Mouse (Mus musculus): ENCODE data around the gene Dok3. TPM values are rescaled to one million over a fixed set of nuclear protein-coding genes. Genes with fewer than 3 reads are reported as not detected.
A peak's percentile ranks its signal among the peaks of the same experiment; 100 is the strongest.

Dok3 gene
- polyA plus RNA-seq, 1 experiment from 2014 or later = 1.8 TPM

DNA sequence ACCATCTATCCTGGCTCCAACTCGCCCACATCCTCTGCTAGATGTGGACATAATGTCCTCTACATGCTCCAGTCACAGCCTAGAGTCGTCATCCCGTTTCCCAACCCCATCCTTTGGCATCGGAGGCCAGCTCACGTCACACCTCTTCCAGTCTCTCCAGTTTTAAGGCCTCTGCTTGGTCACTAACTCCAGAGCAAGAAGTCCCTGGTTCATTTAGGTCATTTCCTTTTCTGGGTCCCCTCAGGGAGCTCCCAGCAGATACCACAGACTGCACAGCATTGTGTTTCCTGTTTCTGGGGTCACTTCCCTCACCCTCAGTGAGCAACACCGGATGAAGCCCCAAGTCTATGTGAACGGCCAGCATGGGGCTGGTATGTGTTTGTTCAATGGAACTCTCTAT, 50.1 kb downstream of the Dok3 start:
- no peaks in the 10 kb centered on the region for H3K27me3 ChIP-seq (ENCODE audit: insufficient read depth, low read length)
- H3K36me3 ChIP-seq (ENCODE audit: insufficient read depth, low read length) = peaks cover 44% of the 10 kb centered on the region
- no peak for TF ChIP-seq CTCF (IDR thresholded peaks at IDR 0.05; ENCODE audit: low read depth)
- H3K4me2 ChIP-seq (ENCODE audit: low read length) = no peak overlapping the region
- peak; percentile 40 for DNase-seq (ENCODE audit: low spot score)
- H3K27ac ChIP-seq = no peak overlapping the region
- no peak overlapping the region for H3K4me3 ChIP-seq (replicated peaks; ENCODE audit: low read depth, low read length)
- ATAC-seq (replicated peaks; ENCODE audit: low FRiP score, low read depth) = no peak
- H3K9ac ChIP-seq (ENCODE audit: low read depth, low read length) = no peak overlapping the region
- H3K4me1 ChIP-seq (replicated peaks; ENCODE audit: insufficient read depth, low read length) = 0 out of 2 replicates have a peak, but pooled peaks cover 9% of the 10 kb centered on the region
- WGBS = 70% methylated on average over 7 of the region's 7 CpGs
- H3K9me3 ChIP-seq (replicated peaks; ENCODE audit: low read length) = no peaks in the 10 kb centered on the region

DNA sequence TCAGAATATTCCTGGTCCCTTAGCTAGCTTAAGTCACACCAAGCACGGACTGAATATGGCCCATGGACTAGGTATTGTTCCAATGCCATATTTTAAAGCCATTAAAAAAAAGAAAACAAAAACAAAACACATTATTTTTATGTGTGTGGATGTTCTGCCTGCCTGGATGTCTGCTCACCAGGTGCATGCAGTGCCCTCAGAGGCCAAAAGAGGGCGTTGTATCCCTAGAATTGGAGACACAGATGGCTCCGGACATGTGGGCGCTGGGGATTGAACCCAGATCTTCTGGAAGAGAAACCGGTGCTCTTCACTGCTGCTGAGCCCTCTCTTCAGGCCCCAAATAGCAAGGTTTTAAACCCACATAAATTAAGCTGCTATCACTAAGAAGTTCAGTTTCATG, 51.1 kb downstream of the Dok3 start:
- H3K4me3 ChIP-seq (replicated peaks; ENCODE audit: low read depth, low read length) = no peak overlapping the region
- no peak overlapping the region for H3K4me2 ChIP-seq (ENCODE audit: low read length)
- H3K9me3 ChIP-seq (replicated peaks; ENCODE audit: low read length) = no peaks in the 10 kb centered on the region
- no peaks in the 10 kb centered on the region for H3K27me3 ChIP-seq (ENCODE audit: insufficient read depth, low read length)
- H3K27ac ChIP-seq = no peak overlapping the region
- ATAC-seq (replicated peaks; ENCODE audit: low FRiP score, low read depth) = no peak
- H3K9ac ChIP-seq (ENCODE audit: low read depth, low read length) = no peak overlapping the region
- no peak for DNase-seq (ENCODE audit: low spot score)
- H3K36me3 ChIP-seq (ENCODE audit: insufficient read depth, low read length) = peaks cover 44% of the 10 kb centered on the region
- peak; percentile 61 for TF ChIP-seq CTCF (IDR thresholded peaks at IDR 0.05; ENCODE audit: low read depth)
- WGBS = 53% methylated on average over 5 of the region's 5 CpGs
- 0 out of 2 replicates have a peak, but pooled peaks cover 8% of the 10 kb centered on the region for H3K4me1 ChIP-seq (replicated peaks; ENCODE audit: insufficient read depth, low read length)

DNA sequence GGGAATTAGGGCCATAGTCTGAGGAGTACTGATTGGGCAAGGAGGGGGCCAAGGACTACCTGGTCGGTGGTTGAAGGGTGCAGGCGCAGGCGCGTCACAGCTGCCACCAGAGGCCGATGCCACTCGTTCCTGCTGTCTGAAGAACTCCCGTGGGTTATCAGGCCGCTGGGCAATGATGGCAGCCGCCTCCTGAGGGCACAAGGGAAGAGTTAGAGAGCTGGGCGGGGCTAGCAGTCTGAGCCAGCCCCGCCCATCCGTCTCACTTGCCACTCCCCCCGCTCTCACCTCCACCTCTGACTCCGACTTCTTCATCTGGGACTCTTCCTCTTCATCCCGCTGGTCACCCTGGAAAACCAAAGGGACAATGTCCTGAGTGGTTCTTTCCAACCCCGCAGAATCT, 51.6 kb downstream of the Dok3 start:
- H3K27ac ChIP-seq = no peak overlapping the region
- H3K36me3 ChIP-seq (ENCODE audit: insufficient read depth, low read length) = peaks cover 44% of the 10 kb centered on the region
- ATAC-seq (replicated peaks; ENCODE audit: low FRiP score, low read depth) (no peak), DNase-seq (ENCODE audit: low spot score) (no peak)
- H3K9me3 ChIP-seq (replicated peaks; ENCODE audit: low read length) = no peaks in the 10 kb centered on the region
- no peak for TF ChIP-seq CTCF (IDR thresholded peaks at IDR 0.05; ENCODE audit: low read depth)
- no peak overlapping the region for H3K4me2 ChIP-seq (ENCODE audit: low read length)
- WGBS = 70% methylated on average over 16 of the region's 16 CpGs
- no peaks in the 10 kb centered on the region for H3K27me3 ChIP-seq (ENCODE audit: insufficient read depth, low read length)
- H3K4me3 ChIP-seq (replicated peaks; ENCODE audit: low read depth, low read length) = no peak overlapping the region
- H3K4me1 ChIP-seq (replicated peaks; ENCODE audit: insufficient read depth, low read length) = 0 out of 2 replicates have a peak, but pooled peaks cover 3% of the 10 kb centered on the region
- no peak overlapping the region for H3K9ac ChIP-seq (ENCODE audit: low read depth, low read length)

DNA sequence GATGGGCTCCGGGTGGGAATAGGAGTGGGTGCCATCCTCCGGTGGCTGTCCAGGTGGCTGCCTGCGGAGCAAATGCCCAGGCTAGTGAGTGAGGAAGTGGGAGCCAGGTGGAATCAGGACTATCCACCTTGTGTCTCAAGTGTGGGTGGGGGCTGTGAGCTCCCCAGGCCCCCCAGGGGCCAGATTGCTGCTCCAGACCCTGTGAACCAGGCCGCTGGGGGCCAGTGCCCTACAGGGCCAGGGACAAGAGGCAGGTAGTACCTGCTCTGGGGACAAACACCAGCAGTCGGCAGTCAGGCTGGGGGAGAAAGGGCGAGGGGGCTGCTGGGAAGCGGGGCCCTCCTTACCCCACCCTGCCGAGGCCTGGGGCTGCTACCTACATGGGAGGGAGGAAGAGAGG, 52.8 kb downstream of the Dok3 start:
- TF ChIP-seq CTCF (IDR thresholded peaks at IDR 0.05; ENCODE audit: low read depth) = no peak
- no peak overlapping the region for H3K4me2 ChIP-seq (ENCODE audit: low read length)
- H3K9me3 ChIP-seq (replicated peaks; ENCODE audit: low read length) = no peaks in the 10 kb centered on the region
- H3K27ac ChIP-seq = no peak overlapping the region
- DNase-seq (ENCODE audit: low spot score) (no peak), ATAC-seq (replicated peaks; ENCODE audit: low FRiP score, low read depth) (no peak)
- WGBS = 93% methylated on average over 8 of the region's 8 CpGs
- H3K36me3 ChIP-seq (ENCODE audit: insufficient read depth, low read length) = peaks cover 37% of the 10 kb centered on the region
- peaks cover under 1% of the 10 kb centered on the region; the same call in 1 of the 2 replicates for H3K4me1 ChIP-seq (replicated peaks; ENCODE audit: insufficient read depth, low read length)
- H3K4me3 ChIP-seq (replicated peaks; ENCODE audit: low read depth, low read length) = no peak overlapping the region
- no peaks in the 10 kb centered on the region for H3K27me3 ChIP-seq (ENCODE audit: insufficient read depth, low read length)
- no peak overlapping the region for H3K9ac ChIP-seq (ENCODE audit: low read depth, low read length)

DNA sequence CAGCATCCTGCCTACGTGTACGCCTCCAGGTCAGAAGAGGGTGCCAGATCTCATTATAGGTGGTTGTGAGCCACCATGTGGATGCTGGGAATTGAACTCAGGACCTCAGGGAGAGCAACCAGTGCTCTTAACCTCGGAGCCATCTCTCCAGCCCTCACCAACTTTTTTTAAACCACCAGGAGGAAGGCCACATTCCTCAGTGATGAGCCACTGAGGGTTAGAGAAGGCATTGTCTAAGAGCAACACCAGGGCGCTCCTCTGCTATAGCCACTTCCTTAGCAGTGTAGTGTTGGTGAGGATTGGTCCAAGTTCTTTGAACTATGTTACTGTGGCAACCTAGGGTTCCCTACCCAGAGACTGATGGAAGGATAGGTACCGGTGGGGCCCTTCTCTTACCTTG, 53.3 kb downstream of the Dok3 start:
- H3K27me3 ChIP-seq (ENCODE audit: insufficient read depth, low read length) = no peaks in the 10 kb centered on the region
- H3K9ac ChIP-seq (ENCODE audit: low read depth, low read length) = no peak overlapping the region
- H3K9me3 ChIP-seq (replicated peaks; ENCODE audit: low read length) = no peaks in the 10 kb centered on the region
- ATAC-seq (replicated peaks; ENCODE audit: low FRiP score, low read depth) (no peak), DNase-seq (ENCODE audit: low spot score) (no peak)
- H3K4me3 ChIP-seq (replicated peaks; ENCODE audit: low read depth, low read length) = no peak overlapping the region
- H3K4me1 ChIP-seq (replicated peaks; ENCODE audit: insufficient read depth, low read length) = peaks cover 5% of the 10 kb centered on the region; the same call in 1 of the 2 replicates
- H3K4me2 ChIP-seq (ENCODE audit: low read length) = no peak overlapping the region
- no peak overlapping the region for H3K27ac ChIP-seq
- H3K36me3 ChIP-seq (ENCODE audit: insufficient read depth, low read length) = peaks cover 33% of the 10 kb centered on the region
- WGBS = 93% methylated on average over 5 of the region's 5 CpGs
- no peak for TF ChIP-seq CTCF (IDR thresholded peaks at IDR 0.05; ENCODE audit: low read depth)

DNA sequence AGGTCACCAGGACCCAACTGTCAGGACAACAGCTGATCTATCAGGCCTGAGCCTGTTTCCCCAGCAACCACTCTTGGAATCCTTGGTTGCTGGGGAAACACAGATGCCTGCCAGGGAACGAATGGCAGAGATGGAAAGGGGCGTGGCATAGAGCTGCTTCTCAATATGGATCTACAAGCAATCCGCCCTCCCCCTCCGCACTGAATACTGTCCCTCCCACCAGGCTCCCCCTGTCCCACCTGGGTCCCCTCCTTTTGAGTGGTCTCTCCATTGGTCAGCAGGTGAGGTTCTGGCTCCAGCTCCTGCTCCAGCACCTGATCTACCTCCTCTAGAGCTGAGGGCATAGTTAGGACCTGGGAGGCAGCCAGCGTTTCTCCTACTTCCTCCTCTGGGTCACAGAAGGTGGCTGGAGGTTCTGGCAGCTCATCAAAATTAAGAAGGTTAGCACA, 54.5 kb downstream of the Dok3 start:
- Histone ChIP-seq H3K27me3 (ENCODE audit: insufficient read depth, low read length) (no peaks in the 10 kb centered on the region), H3K4me3 (replicated peaks; ENCODE audit: low read depth, low read length) (no peak overlapping the region), H3K4me2 (ENCODE audit: low read length) (no peak overlapping the region), H3K9me3 (replicated peaks; ENCODE audit: low read length) (no peaks in the 10 kb centered on the region), H3K36me3 (ENCODE audit: insufficient read depth, low read length) (peaks cover 26% of the 10 kb centered on the region), H3K27ac (no peak overlapping the region), H3K4me1 (replicated peaks; ENCODE audit: insufficient read depth, low read length) (peaks cover 6% of the 10 kb centered on the region; the same call in 1 of the 2 replicates), H3K9ac (ENCODE audit: low read depth, low read length) (no peak overlapping the region)
- TF ChIP-seq CTCF (IDR thresholded peaks at IDR 0.05; ENCODE audit: low read depth) = no peak
- ATAC-seq (replicated peaks; ENCODE audit: low FRiP score, low read depth) = no peak
- 81% methylated on average over 5 of the region's 5 CpGs for WGBS
- DNase-seq (ENCODE audit: low spot score) = no peak

DNA sequence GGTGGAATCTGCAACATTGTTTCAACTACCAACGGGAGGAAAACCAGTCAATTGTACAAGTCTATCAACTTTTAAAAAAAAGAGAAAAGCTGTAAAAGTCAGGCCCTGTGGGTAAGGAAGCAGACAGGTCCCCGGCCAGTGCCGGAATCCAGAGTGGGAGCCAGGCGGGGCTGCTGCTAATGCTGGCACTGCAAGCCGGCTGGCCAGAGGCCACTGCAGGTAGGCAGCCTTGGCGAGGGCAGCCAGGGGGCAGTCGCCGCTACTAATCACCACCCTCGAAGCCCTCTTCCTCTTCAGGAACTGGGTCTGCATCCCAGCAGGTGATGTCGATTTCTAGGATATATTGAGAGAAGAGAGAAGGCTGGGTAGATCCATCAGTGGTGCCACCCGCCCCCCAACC, 55.1 kb downstream of the Dok3 start:
- Histone ChIP-seq H3K9me3 (replicated peaks; ENCODE audit: low read length) (no peaks in the 10 kb centered on the region), H3K4me2 (ENCODE audit: low read length) (no peak overlapping the region), H3K4me1 (replicated peaks; ENCODE audit: insufficient read depth, low read length) (peaks cover 6% of the 10 kb centered on the region; the same call in 1 of the 2 replicates), H3K9ac (ENCODE audit: low read depth, low read length) (no peak overlapping the region), H3K36me3 (ENCODE audit: insufficient read depth, low read length) (peaks cover 20% of the 10 kb centered on the region), H3K27ac (no peak overlapping the region), H3K27me3 (ENCODE audit: insufficient read depth, low read length) (no peaks in the 10 kb centered on the region), H3K4me3 (replicated peaks; ENCODE audit: low read depth, low read length) (no peak overlapping the region)
- no peak for DNase-seq (ENCODE audit: low spot score)
- no peak for ATAC-seq (replicated peaks; ENCODE audit: low FRiP score, low read depth)
- 68% methylated on average over 11 of the region's 11 CpGs for WGBS
- TF ChIP-seq CTCF (IDR thresholded peaks at IDR 0.05; ENCODE audit: low read depth) = peak; percentile 39

Small RNA genes within 50 kb of the gene (microRNA-seq; reads per million reads assigned to microRNA genes)
- gene Mir6944 = 4.0 reads per million, percentile 12 among the genes with 10 or more reads in this experiment
- gene Mir6945 = not detected

Other genes with a start within 250 kb of the Dok3 start
- gene Prelid1, start 208.8 kb downstream of the Dok3 start, polyA plus RNA-seq (2015; fragmentation: Nextera tagmentation; extraction: Ambion mirVana) = 398 and 435 TPM in 2 replicates
- 84.8 and 93.1 TPM in 2 replicates for gene Rab24, start 207.3 kb downstream of the Dok3 start, polyA plus RNA-seq (2015; fragmentation: Nextera tagmentation; extraction: Ambion mirVana)
- 14.9 and 15.1 TPM in 2 replicates for gene Mxd3, start 199.5 kb downstream of the Dok3 start, polyA plus RNA-seq (2015; fragmentation: Nextera tagmentation; extraction: Ambion mirVana)
- 93.7 and 103 TPM in 2 replicates for gene Lman2, start 166.5 kb downstream of the Dok3 start, polyA plus RNA-seq (2015; fragmentation: Nextera tagmentation; extraction: Ambion mirVana)
- gene Rgs14, start 159.6 kb downstream of the Dok3 start, polyA plus RNA-seq (2015; fragmentation: Nextera tagmentation; extraction: Ambion mirVana) = 1.6 and 1.7 TPM in 2 replicates
- gene Slc34a1, start 131.1 kb downstream of the Dok3 start, polyA plus RNA-seq (2015; fragmentation: Nextera tagmentation; extraction: Ambion mirVana) = 344 and 465 TPM in 2 replicates
- not detected in 2 replicates for gene Pfn3, start 114.1 kb downstream of the Dok3 start, polyA plus RNA-seq (2015; fragmentation: Nextera tagmentation; extraction: Ambion mirVana)
- gene F12, start 102.5 kb downstream of the Dok3 start, polyA plus RNA-seq (2015; fragmentation: Nextera tagmentation; extraction: Ambion mirVana) = 0.05 and 0.45 TPM in 2 replicates
- gene Grk6, start 84.2 kb downstream of the Dok3 start, polyA plus RNA-seq (2015; fragmentation: Nextera tagmentation; extraction: Ambion mirVana) = 29.5 and 29.8 TPM in 2 replicates
- gene Prr7, start 65.0 kb downstream of the Dok3 start, polyA plus RNA-seq (2015; fragmentation: Nextera tagmentation; extraction: Ambion mirVana) = 0.63 and 0.75 TPM in 2 replicates
- 104 and 125 TPM in 2 replicates for gene Dbn1, start 41.2 kb downstream of the Dok3 start, polyA plus RNA-seq (2015; fragmentation: Nextera tagmentation; extraction: Ambion mirVana)
- gene Pdlim7, start 15.6 kb downstream of the Dok3 start, polyA plus RNA-seq (2015; fragmentation: Nextera tagmentation; extraction: Ambion mirVana) = 112 and 124 TPM in 2 replicates
- 60.1 and 60.3 TPM in 2 replicates for gene Ddx41, start 7.4 kb upstream of the Dok3 start, polyA plus RNA-seq (2015; fragmentation: Nextera tagmentation; extraction: Ambion mirVana)
- 23.9 and 24.9 TPM in 2 replicates for gene Fam193b, start 41.8 kb upstream of the Dok3 start, polyA plus RNA-seq (2015; fragmentation: Nextera tagmentation; extraction: Ambion mirVana)
- 136 and 160 TPM in 2 replicates for gene Tmed9, start 44.4 kb upstream of the Dok3 start, polyA plus RNA-seq (2015; fragmentation: Nextera tagmentation; extraction: Ambion mirVana)
- gene B4galt7, start 70.6 kb upstream of the Dok3 start, polyA plus RNA-seq (2015; fragmentation: Nextera tagmentation; extraction: Ambion mirVana) = 20.1 and 22.8 TPM in 2 replicates
- gene Caml, start 93.7 kb upstream of the Dok3 start, polyA plus RNA-seq (2015; fragmentation: Nextera tagmentation; extraction: Ambion mirVana) = 50.6 and 53.0 TPM in 2 replicates
- 27.4 and 28.3 TPM in 2 replicates for gene Ddx46, start 105.7 kb upstream of the Dok3 start, polyA plus RNA-seq (2015; fragmentation: Nextera tagmentation; extraction: Ambion mirVana)
- 40.7 and 41.2 TPM in 2 replicates for gene B230219D22Rik, start 163.8 kb upstream of the Dok3 start, polyA plus RNA-seq (2015; fragmentation: Nextera tagmentation; extraction: Ambion mirVana)
- 94.5 and 102 TPM in 2 replicates for gene Txndc15, start 185.4 kb upstream of the Dok3 start, polyA plus RNA-seq (2015; fragmentation: Nextera tagmentation; extraction: Ambion mirVana)
- gene Pcbd2, start 198.1 kb upstream of the Dok3 start, polyA plus RNA-seq (2015; fragmentation: Nextera tagmentation; extraction: Ambion mirVana) = 64.7 and 68.5 TPM in 2 replicates